Comparison of ENCODE assay signal across 8 mouse cellular contexts in the genomic region with DNA sequence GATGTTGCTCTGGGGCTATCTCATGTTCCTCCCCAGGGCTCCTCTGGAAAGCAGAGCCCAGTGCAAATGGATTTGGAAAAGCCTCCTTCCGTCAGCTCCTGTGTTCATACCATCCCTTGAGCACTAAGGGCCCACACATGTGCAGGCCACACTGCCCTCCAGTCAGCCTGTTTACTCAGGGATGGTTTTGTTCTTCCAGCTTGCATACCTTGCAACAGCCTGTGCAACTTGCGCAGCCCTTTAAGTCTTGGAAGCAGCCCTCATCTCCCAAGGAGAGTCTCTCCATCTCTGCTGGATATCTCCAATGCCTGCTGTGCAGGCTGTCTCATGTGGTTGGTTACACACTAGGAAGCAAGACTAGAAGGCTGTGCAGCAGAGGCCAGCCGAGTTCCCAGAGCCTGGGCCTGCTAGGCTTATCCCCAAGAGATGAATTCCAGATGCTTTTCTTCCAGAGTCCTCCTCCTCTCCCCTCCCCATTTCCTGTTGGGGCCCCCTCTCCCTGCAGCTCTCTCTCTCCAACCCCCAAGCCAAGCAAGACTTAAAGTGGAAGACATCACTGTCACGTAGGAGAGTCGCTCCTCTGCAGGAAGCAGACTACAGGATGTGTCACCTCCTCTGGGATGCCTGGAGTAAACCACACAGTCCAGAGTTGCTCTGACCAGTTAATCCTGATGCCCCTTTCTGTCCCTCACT. TPM values are rescaled to one million over a fixed set of nuclear protein-coding genes. Genes with fewer than 3 reads are reported as not detected.
DNase-seq lines count a peak whose midpoint lies in the region; ATAC-seq lines count a peak whose summit lies in the region.

No protein-coding gene starts in this region.

- intact Hi-C loops in heart, postnatal 36 days (cut with DNase I): loop anchor here (5.0 to 10.0 kb wide), 2 partner anchors 105 to 267 kb away; partner anchors contain the start of gene Ccng2

- DNase-seq in 3134 (ENCODE audit: extremely low read depth, insufficient read length, low spot score): peak; percentile 45
- peak; percentile 86 for DNase-seq in embryo, embryonic 11 days
- peak; percentile 26 to 48 for DNase-seq in heart, postnatal 36 days
- DNase-seq in skeletal muscle tissue, adult 2 months (ENCODE audit: low read depth, low spot score): peak; percentile 57
- DNase-seq in T-cell, adult 2 months (ENCODE audit: low spot score): no peak
- DNase-seq in adrenal gland, postnatal 4 days (ENCODE audit: low spot score in 2 of 2): no peak

- peak; percentile 84 for ATAC-seq in limb, embryonic 12.5 days (ENCODE audit: insufficient number of reproducible peaks, insufficient read depth, low FRiP score, low TSS enrichment, low read depth)
- ATAC-seq in cerebellum, adult (ENCODE audit: insufficient number of reproducible peaks, low FRiP score, low TSS enrichment): no peak

- H3K27ac ChIP-seq in limb, embryonic 12.5 days: peak overlapping the region; percentile 92

- H3K9ac ChIP-seq in limb, embryonic 12.5 days (replicated peaks): no peak overlapping the region

- peak overlapping the region; percentile 16 for H3K4me2 ChIP-seq in limb, embryonic 12.5 days

- no peaks in the 10 kb centered on the region for H3K9me3 ChIP-seq in limb, embryonic 12.5 days

- no peaks in the 10 kb centered on the region for H3K27me3 ChIP-seq in limb, embryonic 12.5 days

- no peak overlapping the region for H3K4me3 ChIP-seq in limb, embryonic 12.5 days (replicated peaks)

- H3K4me1 ChIP-seq in limb, embryonic 12.5 days (replicated peaks): peaks cover 51% of the 10 kb centered on the region

- H3K36me3 ChIP-seq in limb, embryonic 12.5 days: no peaks in the 10 kb centered on the region

- 7% methylated on average over 5 of the region's 5 CpGs for WGBS in limb, embryonic 12.5 days

RNA-seq across cellular contexts. Expression of gene Sowahb, which starts 47.2 kb away (rescaled TPM):
- under 1 TPM in 1 of 2 experiments, not detected in 1; 0.08 TPM for total RNA-seq in heart, postnatal 36 days (2021)
- 0.64 and 0.73 TPM in 2 replicates for polyA plus RNA-seq in limb, embryonic 12.5 days (2016; fragmentation: Nextera tagmentation; extraction: Ambion mirVana)
- under 1 TPM; 0.85 to 0.90 TPM for total RNA-seq in adrenal gland, postnatal 4 days (2021)

Comparison
In these comparisons a context has a peak if more than half of its experiments do, and no peak if none do; other contexts are left out.
1. DNase-seq: peak in 3134 (single experiment), embryo, embryonic 11 days (single experiment), heart, postnatal 36 days (2 of 2) and skeletal muscle tissue, adult 2 months (single experiment); none in T-cell, adult 2 months (single experiment) and adrenal gland, postnatal 4 days (0 of 2).